ENCODE assay signal across 11 mouse cellular contexts in genomic region chr12:55437122-55437826, GRCm38 (mm10). TPM values are rescaled to one million over a fixed set of nuclear protein-coding genes. Genes with fewer than 3 reads are reported as not detected.
DNase-seq lines count a peak whose midpoint lies in the region; ATAC-seq lines count a peak whose summit lies in the region.
"Had no signal": no experiment of that assay in that cellular context is flagged by ENCODE, and none has a peak within 500 bp of the region (broad histone marks: within the 10 kb centered on the region; RNA-seq: fewer than 3 reads in every experiment).

No protein-coding gene starts in this region.

- DNase-seq in lung, adult 18-20 months = peak; percentile 11 to 38
- no peak for DNase-seq in lung, postnatal 10 days
- no peak for DNase-seq in right cerebral cortex, adult 18-20 months
- DNase-seq: adrenal gland, adult 8-10 months; cerebellum, adult 2 months; right cerebral cortex, postnatal 4 days; thymus, postnatal 4 days had no signal

- no peak overlapping the region for H3K4me3 ChIP-seq in limb, embryonic 15.5 days
- no peak overlapping the region for H3K4me3 ChIP-seq in stomach, embryonic 16.5 days (replicated peaks; ENCODE audit: low read length)
- H3K4me3 ChIP-seq in midbrain, embryonic 15.5 days = no peak overlapping the region

- H3K4me1 ChIP-seq in limb, embryonic 15.5 days = peaks cover 27% of the 10 kb centered on the region
- peaks cover 27% of the 10 kb centered on the region for H3K4me1 ChIP-seq in stomach, embryonic 16.5 days (ENCODE audit: control insufficient read depth, insufficient read depth, low read length)
- peaks cover 10% of the 10 kb centered on the region for H3K4me1 ChIP-seq in midbrain, embryonic 15.5 days

- 52% methylated on average over 13 of the region's 13 CpGs for WGBS in limb, embryonic 15.5 days
- WGBS in stomach, embryonic 16.5 days = 47% methylated on average over 13 of the region's 13 CpGs
- WGBS in midbrain, embryonic 15.5 days = 76% methylated on average over 13 of the region's 13 CpGs

- no peak overlapping the region for H3K4me2 ChIP-seq in limb, embryonic 15.5 days
- H3K4me2 ChIP-seq in stomach, embryonic 16.5 days (ENCODE audit: low read depth, low read length) = no peak overlapping the region
- H3K4me2 ChIP-seq in midbrain, embryonic 15.5 days = no peak overlapping the region

- peak; percentile 80 for ATAC-seq in granulocyte monocyte progenitor cell, adult 5-6 weeks (replicated peaks; ENCODE audit: poor library complexity, severe bottlenecking)
- ATAC-seq in limb, embryonic 15.5 days (ENCODE audit: insufficient number of reproducible peaks, low FRiP score, low TSS enrichment, low read depth) = peak; percentile 24; the same call in 1 of the 2 replicates
- ATAC-seq in stomach, embryonic 16.5 days (ENCODE audit: insufficient read depth, low FRiP score) = peak; percentile 55; the same call in 1 of the 2 replicates
- ATAC-seq in midbrain, embryonic 15.5 days (replicated peaks) = no peak

- no peak overlapping the region for H3K27ac ChIP-seq in limb, embryonic 15.5 days
- H3K27ac ChIP-seq in stomach, embryonic 16.5 days (ENCODE audit: low read length) = peak overlapping the region; percentile 31; the same call in 1 of the 2 replicates
- H3K27ac ChIP-seq in midbrain, embryonic 15.5 days = no peak overlapping the region

- no peaks in the 10 kb centered on the region for H3K27me3 ChIP-seq in limb, embryonic 15.5 days
- no peaks in the 10 kb centered on the region for H3K27me3 ChIP-seq in stomach, embryonic 16.5 days (ENCODE audit: control insufficient read depth, insufficient read depth, low read length)
- H3K27me3 ChIP-seq in midbrain, embryonic 15.5 days (replicated peaks) = no peaks in the 10 kb centered on the region

- H3K9me3 ChIP-seq in limb, embryonic 15.5 days = no peaks in the 10 kb centered on the region
- H3K9me3 ChIP-seq in stomach, embryonic 16.5 days (replicated peaks; ENCODE audit: control insufficient read depth, low read length) = no peaks in the 10 kb centered on the region
- H3K9me3 ChIP-seq in midbrain, embryonic 15.5 days = no peaks in the 10 kb centered on the region

- H3K9ac ChIP-seq in limb, embryonic 15.5 days = no peak overlapping the region
- no peak overlapping the region for H3K9ac ChIP-seq in stomach, embryonic 16.5 days (ENCODE audit: low read length)
- H3K9ac ChIP-seq in midbrain, embryonic 15.5 days = no peak overlapping the region

- H3K36me3 ChIP-seq in limb, embryonic 15.5 days = no peaks in the 10 kb centered on the region
- no peaks in the 10 kb centered on the region for H3K36me3 ChIP-seq in stomach, embryonic 16.5 days (ENCODE audit: control insufficient read depth, insufficient read depth, low read length)
- H3K36me3 ChIP-seq in midbrain, embryonic 15.5 days (replicated peaks) = no peaks in the 10 kb centered on the region

RNA-seq across cellular contexts. Expression of gene Psma6, which starts 53.3 kb away (rescaled TPM):
- total RNA-seq in granulocyte monocyte progenitor cell, adult 5-6 weeks (2014; fragmentation: Nextera tagmentation) = 302 and 383 TPM in 2 replicates
- 365 and 381 TPM in 2 replicates for total RNA-seq in granulocyte monocyte progenitor cell, adult 5-6 weeks (2017)
- 373 and 378 TPM in 2 replicates for polyA plus RNA-seq in limb, embryonic 15.5 days (2015; fragmentation: Nextera tagmentation; extraction: Ambion mirVana)
- 359 and 373 TPM in 2 replicates for polyA plus RNA-seq in stomach, embryonic 16.5 days (2015; fragmentation: Nextera tagmentation; extraction: Ambion mirVana)
- 382 and 383 TPM in 2 replicates for polyA plus RNA-seq in midbrain, embryonic 15.5 days (2015; fragmentation: Nextera tagmentation; extraction: Ambion mirVana)

RNA-seq across cellular contexts. Expression of gene Nfkbia, which starts 55.2 kb away (rescaled TPM):
- total RNA-seq in granulocyte monocyte progenitor cell, adult 5-6 weeks (2014; fragmentation: Nextera tagmentation) = 7.5 and 15.3 TPM in 2 replicates
- total RNA-seq in granulocyte monocyte progenitor cell, adult 5-6 weeks (2017) = 65.5 and 75.3 TPM in 2 replicates
- 139 and 155 TPM in 2 replicates for polyA plus RNA-seq in limb, embryonic 15.5 days (2015; fragmentation: Nextera tagmentation; extraction: Ambion mirVana)
- polyA plus RNA-seq in stomach, embryonic 16.5 days (2015; fragmentation: Nextera tagmentation; extraction: Ambion mirVana) = 86.6 and 93.5 TPM in 2 replicates
- 60.0 and 63.8 TPM in 2 replicates for polyA plus RNA-seq in midbrain, embryonic 15.5 days (2015; fragmentation: Nextera tagmentation; extraction: Ambion mirVana)

Comparison
In these comparisons a context has a peak if more than half of its experiments do, and no peak if none do; other contexts are left out.
1. DNase-seq: peak in lung, adult 18-20 months (2 of 2); none in lung, postnatal 10 days (single experiment) and right cerebral cortex, adult 18-20 months (single experiment).